Mouse (Mus musculus): ENCODE results near the gene Mip. TPM values are rescaled to one million over a fixed set of nuclear protein-coding genes. Genes with fewer than 3 reads are reported as not detected.

The Mip gene
- total and polyA plus RNA-seq, 3 experiments = not detected

DNA sequence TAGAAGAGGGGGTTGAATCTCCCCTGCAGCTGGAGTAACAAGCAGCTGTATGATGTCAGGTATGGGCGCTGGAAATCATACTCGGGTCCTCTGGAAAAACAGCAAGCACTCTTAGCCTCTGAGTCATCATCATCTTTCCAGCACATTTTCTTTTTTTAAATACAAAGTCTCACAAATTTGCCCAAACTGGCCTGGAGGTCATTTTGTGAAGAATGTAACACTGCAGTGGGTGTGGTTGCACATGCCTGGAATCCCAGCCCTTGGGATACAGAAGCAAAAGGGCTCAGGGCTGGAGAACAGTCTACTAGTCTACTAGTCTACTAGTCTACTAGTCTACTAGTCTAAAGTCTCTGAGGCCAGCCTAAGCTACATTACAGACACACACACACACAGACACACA, 41.3 kb upstream of the Mip start:
- no peak overlapping the region for H3K9ac ChIP-seq (ENCODE audit: insufficient read depth, low read depth)
- no peak overlapping the region for H3K4me2 ChIP-seq (ENCODE audit: insufficient read depth, low read depth, poor library complexity, severe bottlenecking)
- H3K27ac ChIP-seq (ENCODE audit: insufficient read depth, low read depth) = no peak overlapping the region
- no peak overlapping the region for H3K4me3 ChIP-seq (replicated peaks in 1 of 3; ENCODE audit: low read depth in 2 of 3, low read length in 2 of 3, poor library complexity in 1 of 3)
- no peak for DNase-seq (ENCODE audit: extremely low read depth)
- dilution Hi-C loops (cut with MboI; ENCODE audit: extremely low pct_ligation_motif_present, extremely low pct_unique_long_range_greater_than_20kb, low sequenced_read_pairs) (no loop called here), in situ Hi-C loops (cut with MboI; ENCODE audit: low pct_ligation_motif_present, low pct_unique_long_range_greater_than_20kb, low sequenced_read_pairs) (loop anchor here (25.0 kb wide), 1 partner anchor 247 kb away; no protein-coding TSS in a partner anchor)
- H3K27me3 ChIP-seq (replicated peaks) = no peaks in the 10 kb centered on the region
- no peaks in the 10 kb centered on the region for H3K9me3 ChIP-seq (replicated peaks; ENCODE audit: low read length)
- TF ChIP-seq ZNF384 (IDR thresholded peaks at IDR 0.05; ENCODE audit: low read depth, low read length) = no peak
- no peak for TF ChIP-seq EP300 (IDR thresholded peaks at IDR 0.05; ENCODE audit: low read length)
- no peak for TF ChIP-seq JUN (IDR thresholded peaks at IDR 0.05; ENCODE audit: insufficient read depth, low read depth, low read length)
- TF ChIP-seq MXI1 (IDR thresholded peaks at IDR 0.05; ENCODE audit: low read depth, low read length) = no peak
- TF ChIP-seq HCFC1 (IDR thresholded peaks at IDR 0.05; ENCODE audit: low read depth, low read length) = no peak
- no peak for TF ChIP-seq ZMIZ1 (IDR thresholded peaks at IDR 0.05; ENCODE audit: low read depth, low read length)
- no peaks in the 10 kb centered on the region for H3K79me2 ChIP-seq (replicated peaks; ENCODE audit: control insufficient read depth, extremely low read depth, insufficient read depth, poor library complexity, severe bottlenecking)
- H3K36me3 ChIP-seq (replicated peaks in 1 of 2; ENCODE audit: control insufficient read depth in 1 of 2, insufficient read depth in 1 of 2, low read length in 1 of 2) = no peaks in the 10 kb centered on the region
- peaks cover 4 to 11% of the 10 kb centered on the region in 2 experiments; a peak in 2 of 4 replicates for H3K4me1 ChIP-seq (ENCODE audit: control insufficient read depth in 1 of 2, insufficient read depth in 2 of 2)

DNA sequence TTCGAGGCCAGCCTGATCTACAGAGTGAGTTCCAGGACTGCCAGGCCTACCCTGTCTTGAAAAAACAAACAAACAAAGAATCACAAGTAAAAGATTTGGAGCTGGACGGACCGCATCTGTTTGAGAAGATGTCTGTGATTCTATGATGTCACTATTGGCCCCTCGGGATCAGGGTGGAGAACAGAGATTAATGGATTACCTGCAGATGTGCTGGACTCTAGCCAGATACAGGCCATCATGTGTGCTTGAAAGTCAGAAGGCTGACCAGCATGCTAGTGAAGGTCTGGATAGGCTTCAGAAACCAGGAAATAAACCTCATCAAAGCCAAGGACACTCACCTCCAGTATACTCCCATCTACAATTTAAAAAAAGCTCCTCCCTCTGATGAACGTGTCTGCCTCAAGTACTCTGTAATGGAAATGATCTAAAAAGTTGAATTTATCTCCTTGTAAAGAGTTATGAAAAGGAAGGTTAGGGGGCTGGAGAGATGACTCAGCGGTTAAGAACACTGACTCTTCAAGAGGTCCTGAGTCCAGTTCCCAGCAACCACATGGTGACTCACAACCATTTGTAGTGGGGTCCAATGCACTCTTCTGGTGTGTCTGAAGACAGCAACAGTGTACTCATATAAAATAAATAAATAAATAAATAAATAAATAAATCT, 40.2 kb upstream of the Mip start:
- no peaks in the 10 kb centered on the region for H3K79me2 ChIP-seq (replicated peaks; ENCODE audit: control insufficient read depth, extremely low read depth, insufficient read depth, poor library complexity, severe bottlenecking)
- no peak for DNase-seq (ENCODE audit: extremely low read depth)
- H3K36me3 ChIP-seq (replicated peaks in 1 of 2; ENCODE audit: control insufficient read depth in 1 of 2, insufficient read depth in 1 of 2, low read length in 1 of 2) = no peaks in the 10 kb centered on the region
- no peak overlapping the region for H3K4me3 ChIP-seq (replicated peaks in 1 of 3; ENCODE audit: low read depth in 2 of 3, low read length in 2 of 3, poor library complexity in 1 of 3)
- H3K27me3 ChIP-seq (replicated peaks) = no peaks in the 10 kb centered on the region
- no peak overlapping the region for H3K4me2 ChIP-seq (ENCODE audit: insufficient read depth, low read depth, poor library complexity, severe bottlenecking)
- no peaks in the 10 kb centered on the region for H3K9me3 ChIP-seq (replicated peaks; ENCODE audit: low read length)
- in situ Hi-C loops (cut with MboI; ENCODE audit: low pct_ligation_motif_present, low pct_unique_long_range_greater_than_20kb, low sequenced_read_pairs) (loop anchor here (5.0 to 25.0 kb wide), 2 partner anchors 38 to 248 kb away; no protein-coding TSS in a partner anchor), dilution Hi-C loops (cut with MboI; ENCODE audit: extremely low pct_ligation_motif_present, extremely low pct_unique_long_range_greater_than_20kb, low sequenced_read_pairs) (no loop called here)
- peaks cover 4 to 12% of the 10 kb centered on the region in 2 experiments; a peak in 2 of 4 replicates for H3K4me1 ChIP-seq (ENCODE audit: control insufficient read depth in 1 of 2, insufficient read depth in 2 of 2)
- no peak overlapping the region for H3K9ac ChIP-seq (ENCODE audit: insufficient read depth, low read depth)
- TF ChIP-seq RAD21 (IDR thresholded peaks at IDR 0.05; ENCODE audit: low read depth, low read length) (no peak), MAX (IDR thresholded peaks at IDR 0.05; ENCODE audit: low read length) (no peak), EP300 (IDR thresholded peaks at IDR 0.05; ENCODE audit: low read length) (no peak), RCOR1 (conservative IDR thresholded peaks at IDR 0.05; ENCODE audit: low read depth, low read length) (no peak), ZKSCAN1 (IDR thresholded peaks at IDR 0.05; ENCODE audit: borderline replicate concordance, low read depth, low read length) (no peak)
- no peak overlapping the region for H3K27ac ChIP-seq (ENCODE audit: insufficient read depth, low read depth)

DNA sequence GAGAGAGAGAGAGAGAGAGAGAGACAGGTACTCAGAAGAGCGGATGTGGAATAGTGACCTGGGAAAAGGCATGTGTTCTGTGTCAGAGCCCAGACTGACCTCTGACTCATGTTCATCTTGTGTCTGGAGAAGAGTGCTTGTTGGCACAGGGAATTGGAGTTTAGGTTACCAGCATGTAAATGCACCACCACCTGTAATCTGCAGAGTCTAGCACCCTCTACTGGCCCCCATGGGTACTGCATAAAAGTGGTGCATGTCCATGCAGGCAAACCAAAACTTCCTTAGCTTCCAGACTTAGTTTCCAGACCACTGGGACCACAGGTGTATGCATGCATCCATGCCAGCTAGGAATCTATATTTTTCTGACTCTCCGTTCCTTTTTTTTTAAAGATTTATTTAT, 39.7 kb upstream of the Mip start:
- H3K9ac ChIP-seq (ENCODE audit: insufficient read depth, low read depth) = no peak overlapping the region
- no peak overlapping the region for H3K4me2 ChIP-seq (ENCODE audit: insufficient read depth, low read depth, poor library complexity, severe bottlenecking)
- dilution Hi-C loops (cut with MboI; ENCODE audit: extremely low pct_ligation_motif_present, extremely low pct_unique_long_range_greater_than_20kb, low sequenced_read_pairs) (no loop called here), in situ Hi-C loops (cut with MboI; ENCODE audit: low pct_ligation_motif_present, low pct_unique_long_range_greater_than_20kb, low sequenced_read_pairs) (loop anchor here (5.0 to 25.0 kb wide), 2 partner anchors 39 to 249 kb away; no protein-coding TSS in a partner anchor)
- no peaks in the 10 kb centered on the region for H3K27me3 ChIP-seq (replicated peaks)
- H3K4me3 ChIP-seq (replicated peaks in 1 of 3; ENCODE audit: low read depth in 2 of 3, low read length in 2 of 3, poor library complexity in 1 of 3) = no peak overlapping the region
- H3K9me3 ChIP-seq (replicated peaks; ENCODE audit: low read length) = no peaks in the 10 kb centered on the region
- H3K4me1 ChIP-seq (ENCODE audit: control insufficient read depth in 1 of 2, insufficient read depth in 2 of 2) = peaks cover 4 to 15% of the 10 kb centered on the region in 2 experiments; a peak in 2 of 4 replicates
- DNase-seq (ENCODE audit: extremely low read depth) = peak; percentile 88
- no peak overlapping the region for H3K27ac ChIP-seq (ENCODE audit: insufficient read depth, low read depth)
- no peaks in the 10 kb centered on the region for H3K79me2 ChIP-seq (replicated peaks; ENCODE audit: control insufficient read depth, extremely low read depth, insufficient read depth, poor library complexity, severe bottlenecking)
- no peaks in the 10 kb centered on the region for H3K36me3 ChIP-seq (replicated peaks in 1 of 2; ENCODE audit: control insufficient read depth in 1 of 2, insufficient read depth in 1 of 2, low read length in 1 of 2)
- TF ChIP-seq MAX (IDR thresholded peaks at IDR 0.05; ENCODE audit: low read length) = peak; percentile 39; the same call in 1 of the 2 replicates
- TF ChIP-seq TCF12 (IDR thresholded peaks at IDR 0.05; ENCODE audit: low read depth, low read length) = 0 out of 2 replicates have a peak, but pooled peaks have one; percentile 21
- TF ChIP-seq CHD2 (IDR thresholded peaks at IDR 0.05; ENCODE audit: low read length) = no peak
- TF ChIP-seq CHD1 (IDR thresholded peaks at IDR 0.05; ENCODE audit: low read depth, low read length) = no peak
- TF ChIP-seq MXI1 (IDR thresholded peaks at IDR 0.05; ENCODE audit: low read depth, low read length) = no peak
- no peak for TF ChIP-seq MEF2A (IDR thresholded peaks at IDR 0.05; ENCODE audit: borderline replicate concordance, low read depth, low read length)
- TF ChIP-seq ETS1 (conservative IDR thresholded peaks at IDR 0.05; ENCODE audit: low read depth, low read length) = no peak
- TF ChIP-seq ZMIZ1 (IDR thresholded peaks at IDR 0.05; ENCODE audit: low read depth, low read length) = no peak
- peak; percentile 94 to 99 for TF ChIP-seq CTCF (conservative IDR thresholded peaks at IDR 0.05 in 1 of 2, IDR thresholded peaks at IDR 0.05 in 1 of 2; ENCODE audit: low read depth in 2 of 2, low read length in 2 of 2)
- no peak for TF ChIP-seq SIN3A (IDR thresholded peaks at IDR 0.05; ENCODE audit: low read length)
- no peak for TF ChIP-seq E2F4 (IDR thresholded peaks at IDR 0.05; ENCODE audit: insufficient replicate concordance, low read depth, low read length)
- TF ChIP-seq RAD21 (IDR thresholded peaks at IDR 0.05; ENCODE audit: low read depth, low read length) = peak; percentile 96
- TF ChIP-seq KAT2A (IDR thresholded peaks at IDR 0.05; ENCODE audit: insufficient replicate concordance, low read length) = no peak
- TF ChIP-seq SMC3 (IDR thresholded peaks at IDR 0.05; ENCODE audit: low read depth, low read length) = peak; percentile 77
- no peak for TF ChIP-seq RCOR1 (conservative IDR thresholded peaks at IDR 0.05; ENCODE audit: low read depth, low read length)
- TF ChIP-seq POLR2A (IDR thresholded peaks at IDR 0.05; ENCODE audit: low read depth, low read length) = no peak
- no peak for TF ChIP-seq USF2 (conservative IDR thresholded peaks at IDR 0.05; ENCODE audit: low read depth, low read length)
- TF ChIP-seq IRF4 (IDR thresholded peaks at IDR 0.05; ENCODE audit: low read depth, low read length) = peak; percentile 29; the same call in 1 of the 2 replicates
- peak; percentile 32; the same call in 1 of the 2 replicates for TF ChIP-seq ZC3H11A (IDR thresholded peaks at IDR 0.05; ENCODE audit: low read depth, low read length)
